Mouse (Mus musculus): ENCODE measurements around the gene Ablim2.

- TF ChIP-seq CTCF (IDR thresholded peaks at IDR 0.05; ENCODE audit: low read depth) = no peak
- TF ChIP-seq EP300 (IDR thresholded peaks at IDR 0.05; ENCODE audit: low read depth) = no peak
These were observed 687 bp downstream of the Ablim2 start for GRCm38 (mm10) chr5:35758081-35759053.
